Mouse (Mus musculus) layer of hippocampus, adult 8-10 months (tissue): Measurements from ENCODE around the gene Sike1. TPM values are rescaled to one million over a fixed set of nuclear protein-coding genes. Genes with fewer than 3 reads are reported as not detected.

Experiments used
- DNase-seq, 2 experiments: peaks; one replicate each; pipeline ENCODE4 v3.0.0; 2022; ENCODE audit warnings: low spot score in 2 of 2
- total RNA-seq, 4 experiments: library from RNA; stranded (reverse); gene quantifications; 2 replicates each; pipeline ENCODE4 v1.2.4; 2022

Sike1 gene
- total RNA-seq, 4 experiments from 2014 or later = 51.7 to 68.7 (median 67.0) TPM

- DNase-seq = peak; percentile 81
These were observed 25.6 kb downstream of the Sike1 start for GRCm38 (mm10) chr3:103020943-103021638.

- DNase-seq = no peak
These were observed 30.7 kb downstream of the Sike1 start for GRCm38 (mm10) chr3:103026174-103026573.

- no peak for DNase-seq
These were observed 44.8 kb downstream of the Sike1 start for GRCm38 (mm10) chr3:103040285-103040684.

- DNase-seq = no peak
These were observed 45.4 kb downstream of the Sike1 start for GRCm38 (mm10) chr3:103040861-103041379.

- no peak for DNase-seq
These were observed 60.6 kb downstream of the Sike1 start for GRCm38 (mm10) chr3:103056016-103056595.

GRCm38 (mm10) chr3:103057752-103058151, 62.2 kb downstream of the Sike1 start:
- DNase-seq = no peak

Other genes starting within 250 kb of the Sike1 start
- not detected for gene Tshb, start 213.0 kb upstream of the Sike1 start, total RNA-seq
- gene Sycp1, start 59.6 kb upstream of the Sike1 start, total RNA-seq = not detected
- not detected for gene Nr1h5, start 31.6 kb upstream of the Sike1 start, total RNA-seq
- gene Csde1, start 24.7 kb downstream of the Sike1 start, total RNA-seq = 100 to 1,000 TPM; 239 to 259 (median 251) TPM
- 10 to 100 TPM; 61.6 to 82.7 (median 65.9) TPM for gene Nras, start 62.6 kb downstream of the Sike1 start, total RNA-seq
- not detected for gene Ampd1, start 78.3 kb downstream of the Sike1 start, total RNA-seq
- gene Dennd2c, start 106.9 kb downstream of the Sike1 start, total RNA-seq = 1 to 10 TPM in 2 of 4 experiments, under 1 TPM in 2; 0.39 to 1.1 (median 0.75) TPM
- gene Bcas2, start 175.9 kb downstream of the Sike1 start, total RNA-seq = 10 to 100 TPM; 67.1 to 70.8 (median 67.8) TPM